Mouse (Mus musculus): ENCODE data around the gene Gale. TPM values are rescaled to one million over a fixed set of nuclear protein-coding genes. Genes with fewer than 3 reads are reported as not detected.
"Not testable (repeated sequence)": the region's sequence is repeated elsewhere in the genome, so short reads cannot be mapped to it uniquely, and the experiment has no call there.

Gale gene
- polyA plus RNA-seq, 1 experiment from 2014 or later = 127 TPM

GRCm38 (mm10) chr4:135938858-135939257 lies 24.7 kb upstream of the Gale start:
- no peak overlapping the region for H3K9ac ChIP-seq (ENCODE audit: low read depth, low read length)
- ATAC-seq = no peak
- H3K9me3 ChIP-seq (ENCODE audit: control insufficient read depth, low read length) = no peaks in the 10 kb centered on the region
- no peak overlapping the region for H3K27ac ChIP-seq (ENCODE audit: low read length)
- H3K36me3 ChIP-seq (ENCODE audit: control insufficient read depth, insufficient read depth, low read length) = peaks cover 13% of the 10 kb centered on the region; the same call in 1 of the 2 replicates
- H3K27me3 ChIP-seq (replicated peaks; ENCODE audit: control insufficient read depth, insufficient read depth, low read length) = no peaks in the 10 kb centered on the region
- H3K4me1 ChIP-seq (ENCODE audit: control insufficient read depth, insufficient read depth, low read length) = no peaks in the 10 kb centered on the region
- WGBS = 77% methylated on average over 7 of the region's 7 CpGs
- H3K4me3 ChIP-seq (ENCODE audit: low read length) = no peak overlapping the region
- H3K4me2 ChIP-seq (ENCODE audit: low read depth, low read length) = no peak overlapping the region

- not testable (repeated sequence) for H3K4me3 ChIP-seq (ENCODE audit: low read length); H3K27me3 ChIP-seq (replicated peaks; ENCODE audit: control insufficient read depth, insufficient read depth, low read length); H3K9ac ChIP-seq (ENCODE audit: low read depth, low read length); H3K27ac ChIP-seq (ENCODE audit: low read length); H3K4me2 ChIP-seq (ENCODE audit: low read depth, low read length); H3K9me3 ChIP-seq (ENCODE audit: control insufficient read depth, low read length); ATAC-seq; H3K4me1 ChIP-seq (ENCODE audit: control insufficient read depth, insufficient read depth, low read length)
- 84% methylated on average over 8 of the region's 8 CpGs for WGBS
- 0 out of 2 replicates have a peak, but pooled peaks cover 10% of the 10 kb centered on the region for H3K36me3 ChIP-seq (ENCODE audit: control insufficient read depth, insufficient read depth, low read length)
Observed at GRCm38 (mm10) chr4:135941026-135941425, 22.5 kb upstream of the Gale start.

- 75% methylated on average over 6 of the region's 6 CpGs for WGBS
- 0 out of 2 replicates have a peak, but pooled peaks cover 10% of the 10 kb centered on the region for H3K36me3 ChIP-seq (ENCODE audit: control insufficient read depth, insufficient read depth, low read length)
- ATAC-seq = no peak
Observed at GRCm38 (mm10) chr4:135942193-135942592, 21.3 kb upstream of the Gale start.

GRCm38 (mm10) chr4:135943389-135943788 lies 20.1 kb upstream of the Gale start:
- WGBS = 66% methylated on average over 4 of the region's 4 CpGs

More at GRCm38 (mm10) chr4:135942193-135942592, 21.3 kb upstream of the Gale start:
- Histone ChIP-seq H3K4me2 (ENCODE audit: low read depth, low read length) (no peak overlapping the region), H3K9me3 (ENCODE audit: control insufficient read depth, low read length) (no peaks in the 10 kb centered on the region), H3K4me1 (ENCODE audit: control insufficient read depth, insufficient read depth, low read length) (peaks cover 3% of the 10 kb centered on the region; the same call in 1 of the 2 replicates), H3K9ac (ENCODE audit: low read depth, low read length) (no peak overlapping the region), H3K4me3 (ENCODE audit: low read length) (no peak overlapping the region), H3K27me3 (replicated peaks; ENCODE audit: control insufficient read depth, insufficient read depth, low read length) (no peaks in the 10 kb centered on the region), H3K27ac (ENCODE audit: low read length) (no peak overlapping the region)

GRCm38 (mm10) chr4:135945706-135946105 lies 17.8 kb upstream of the Gale start:
- Histone ChIP-seq H3K4me3 (ENCODE audit: low read length) (peak overlapping the region; percentile 84), H3K9me3 (ENCODE audit: control insufficient read depth, low read length) (no peaks in the 10 kb centered on the region), H3K27ac (ENCODE audit: low read length) (peak overlapping the region; percentile 78), H3K27me3 (replicated peaks; ENCODE audit: control insufficient read depth, insufficient read depth, low read length) (no peaks in the 10 kb centered on the region), H3K36me3 (ENCODE audit: control insufficient read depth, insufficient read depth, low read length) (no peaks in the 10 kb centered on the region), H3K9ac (ENCODE audit: low read depth, low read length) (peak overlapping the region; percentile 85), H3K4me2 (ENCODE audit: low read depth, low read length) (peak overlapping the region; percentile 78), H3K4me1 (ENCODE audit: control insufficient read depth, insufficient read depth, low read length) (peaks cover 14% of the 10 kb centered on the region)
- ATAC-seq = peak; percentile 34; the same call in 1 of the 2 replicates
- WGBS = 70% methylated on average over 10 of the region's 10 CpGs

More at GRCm38 (mm10) chr4:135943389-135943788, 20.1 kb upstream of the Gale start:
- no peak overlapping the region for H3K27ac ChIP-seq (ENCODE audit: low read length)
- ATAC-seq = no peak
- H3K4me2 ChIP-seq (ENCODE audit: low read depth, low read length) = no peak overlapping the region
- no peaks in the 10 kb centered on the region for H3K27me3 ChIP-seq (replicated peaks; ENCODE audit: control insufficient read depth, insufficient read depth, low read length)
- H3K4me3 ChIP-seq (ENCODE audit: low read length) = no peak overlapping the region
- 0 out of 2 replicates have a peak, but pooled peaks cover 10% of the 10 kb centered on the region for H3K36me3 ChIP-seq (ENCODE audit: control insufficient read depth, insufficient read depth, low read length)
- H3K9ac ChIP-seq (ENCODE audit: low read depth, low read length) = no peak overlapping the region
- peaks cover 7% of the 10 kb centered on the region for H3K4me1 ChIP-seq (ENCODE audit: control insufficient read depth, insufficient read depth, low read length)
- H3K9me3 ChIP-seq (ENCODE audit: control insufficient read depth, low read length) = no peaks in the 10 kb centered on the region

GRCm38 (mm10) chr4:135946278-135946658 lies 17.3 kb upstream of the Gale start, which contains the start of gene Hmgcl:
Gene Hmgcl (plus strand): TSS chr4:135946448.
- H3K9ac ChIP-seq (ENCODE audit: low read depth, low read length) = peak within 1 kb of the TSS; percentile 85
- peak; percentile 92 for ATAC-seq
- 0% methylated on average over 23 of the region's 23 CpGs for WGBS
- peak within 1 kb of the TSS; percentile 84 for H3K4me3 ChIP-seq (ENCODE audit: low read length)
- peaks cover 14% of the 10 kb centered on the region for H3K4me1 ChIP-seq (ENCODE audit: control insufficient read depth, insufficient read depth, low read length)
- peak within 1 kb of the TSS; percentile 78 for H3K27ac ChIP-seq (ENCODE audit: low read length)
- peaks cover 3% of the 10 kb centered on the region; the same call in 1 of the 2 replicates for H3K36me3 ChIP-seq (ENCODE audit: control insufficient read depth, insufficient read depth, low read length)
- no peaks in the 10 kb centered on the region for H3K27me3 ChIP-seq (replicated peaks; ENCODE audit: control insufficient read depth, insufficient read depth, low read length)
- peak within 1 kb of the TSS; percentile 78 for H3K4me2 ChIP-seq (ENCODE audit: low read depth, low read length)
- H3K9me3 ChIP-seq (ENCODE audit: control insufficient read depth, low read length) = no peaks in the 10 kb centered on the region

- under 1% methylated on average over 28 of the region's 28 CpGs for WGBS
- peak; percentile 23 for ATAC-seq
Observed at GRCm38 (mm10) chr4:135946659-135947301, 16.7 kb upstream of the Gale start.

GRCm38 (mm10) chr4:135948142-135948541 lies 15.4 kb upstream of the Gale start:
- peaks cover 3% of the 10 kb centered on the region; the same call in 1 of the 2 replicates for H3K9me3 ChIP-seq (ENCODE audit: control insufficient read depth, low read length)
- H3K27ac ChIP-seq (ENCODE audit: low read length) = no peak overlapping the region; the same call in 1 of the 2 replicates
- WGBS = 84% methylated on average over 8 of the region's 8 CpGs
- H3K4me1 ChIP-seq (ENCODE audit: control insufficient read depth, insufficient read depth, low read length) = peaks cover 14% of the 10 kb centered on the region
- no peak overlapping the region for H3K4me3 ChIP-seq (ENCODE audit: low read length)
- H3K36me3 ChIP-seq (ENCODE audit: control insufficient read depth, insufficient read depth, low read length) = peaks cover 16% of the 10 kb centered on the region
- H3K9ac ChIP-seq (ENCODE audit: low read depth, low read length) = 0 out of 2 replicates have a peak overlapping the region, but pooled peaks have one; percentile 22
- H3K4me2 ChIP-seq (ENCODE audit: low read depth, low read length) = no peak overlapping the region
- ATAC-seq = no peak
- no peaks in the 10 kb centered on the region for H3K27me3 ChIP-seq (replicated peaks; ENCODE audit: control insufficient read depth, insufficient read depth, low read length)

More at GRCm38 (mm10) chr4:135946659-135947301, 16.7 kb upstream of the Gale start:
- Histone ChIP-seq H3K36me3 (ENCODE audit: control insufficient read depth, insufficient read depth, low read length) (peaks cover 7% of the 10 kb centered on the region; the same call in 1 of the 2 replicates), H3K9ac (ENCODE audit: low read depth, low read length) (peak overlapping the region; percentile 85), H3K4me2 (ENCODE audit: low read depth, low read length) (peak overlapping the region; percentile 78), H3K27ac (ENCODE audit: low read length) (peak overlapping the region; percentile 70), H3K9me3 (ENCODE audit: control insufficient read depth, low read length) (peaks cover 3% of the 10 kb centered on the region; the same call in 1 of the 2 replicates), H3K4me1 (ENCODE audit: control insufficient read depth, insufficient read depth, low read length) (peaks cover 14% of the 10 kb centered on the region), H3K27me3 (replicated peaks; ENCODE audit: control insufficient read depth, insufficient read depth, low read length) (no peaks in the 10 kb centered on the region), H3K4me3 (ENCODE audit: low read length) (peak overlapping the region; percentile 84)

GRCm38 (mm10) chr4:135949475-135949874 lies 14.1 kb upstream of the Gale start:
- Histone ChIP-seq H3K4me2 (ENCODE audit: low read depth, low read length) (no peak overlapping the region), H3K27me3 (replicated peaks; ENCODE audit: control insufficient read depth, insufficient read depth, low read length) (no peaks in the 10 kb centered on the region), H3K9me3 (ENCODE audit: control insufficient read depth, low read length) (peaks cover 3% of the 10 kb centered on the region; the same call in 1 of the 2 replicates), H3K36me3 (ENCODE audit: control insufficient read depth, insufficient read depth, low read length) (peaks cover 16% of the 10 kb centered on the region), H3K27ac (ENCODE audit: low read length) (no peak overlapping the region), H3K9ac (ENCODE audit: low read depth, low read length) (no peak overlapping the region), H3K4me1 (ENCODE audit: control insufficient read depth, insufficient read depth, low read length) (peaks cover 14% of the 10 kb centered on the region), H3K4me3 (ENCODE audit: low read length) (no peak overlapping the region)
- ATAC-seq = no peak
- 83% methylated on average over 10 of the region's 10 CpGs for WGBS
